Mouse (Mus musculus) thymus, adult 2 months (tissue): Measurements from ENCODE around the gene Gm826. TPM values are rescaled to one million over a fixed set of nuclear protein-coding genes. Genes with fewer than 3 reads are reported as not detected.

ENCODE experiments used
- DNase-seq: peaks from one replicate; pipeline ENCODE4 v3.0.0; 2021
- H3K27ac ChIP-seq: fragments of 200-500 bp; 2 replicates; pipeline ENCODE4 v1.5.1; 2012; ENCODE audit warnings: low read length, control low read depth; ENCODE audit not compliant: control insufficient read depth, insufficient read depth
- H3K27me3 ChIP-seq: fragments of 200-500 bp; 2 replicates; pipeline ENCODE4 v1.6.1; 2012; ENCODE audit warnings: mild to moderate bottlenecking, low read length, moderate library complexity, mixed read lengths; ENCODE audit not compliant: control insufficient read depth, insufficient read depth
- H3K36me3 ChIP-seq: fragments of 200-500 bp; 2 replicates; pipeline ENCODE4 v1.6.1; 2012; ENCODE audit warnings: mild to moderate bottlenecking, low read length, moderate library complexity; ENCODE audit not compliant: control insufficient read depth, insufficient read depth
- H3K4me1 ChIP-seq: fragments of 200-500 bp; replicated peaks from 2 replicates; pipeline ENCODE4 v1.6.1; 2012; ENCODE audit warnings: low read length; ENCODE audit not compliant: control insufficient read depth, insufficient read depth
- H3K4me3 ChIP-seq: fragments of 200-500 bp; 2 replicates; pipeline ENCODE4 v1.5.1; 2012; ENCODE audit warnings: mild to moderate bottlenecking, low read length, control low read depth, moderate library complexity; ENCODE audit not compliant: control insufficient read depth, insufficient read depth
- CTCF ChIP-seq: fragments of 200-500 bp; IDR thresholded peaks from 2 replicates; pipeline ENCODE4 v1.5.1; 2012; ENCODE audit warnings: mild to moderate bottlenecking, control low read depth, low read length, moderate library complexity, borderline replicate concordance; ENCODE audit not compliant: control insufficient read depth, poor library complexity, insufficient read depth; ENCODE audit errors: extremely low read depth
- POLR2A ChIP-seq: fragments of 200-500 bp; IDR thresholded peaks from 2 replicates; pipeline ENCODE4 v1.6.1; 2012; ENCODE audit warnings: mild to moderate bottlenecking, low read length, control low read depth, moderate library complexity; ENCODE audit not compliant: control insufficient read depth, poor library complexity, insufficient read depth; ENCODE audit errors: extremely low read depth
- WGBS: fragments of 180-500 bp; shearing (Covaris S2); methylation state at CpG from one replicate; pipeline ENCODE4 v1.1.7; 2018; 5-methylcytosine and 5-hydroxymethylcytosine counted together
- polyA plus RNA-seq: library from polyadenylated mRNA; depleted of rRNA; stranded (reverse); fragments of >200 nt; gene quantifications from 2 replicates; pipeline ENCODE4 v1.2.3, GENCODE M21; 2012

Gene Gm826
- polyA plus RNA-seq, 1 experiment = 0.44 TPM

DNA sequence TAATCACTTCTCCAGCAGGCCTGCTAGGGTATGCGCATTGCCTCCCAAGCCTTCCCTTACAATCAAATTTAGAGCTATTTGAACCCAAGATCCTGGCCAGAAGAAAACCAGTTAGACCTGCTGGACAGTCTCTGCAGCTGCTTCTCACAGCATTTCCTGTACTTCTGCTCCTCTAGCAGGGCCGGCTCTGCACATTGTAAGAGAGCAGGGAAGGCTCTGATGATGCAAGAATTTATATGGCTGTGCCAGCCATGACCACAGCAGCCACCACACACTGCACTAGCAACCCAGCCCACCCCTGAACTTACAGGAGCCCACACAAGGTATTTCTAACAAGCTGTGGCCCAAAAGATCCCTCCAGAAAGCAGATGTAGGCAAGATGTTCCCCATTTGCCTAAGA lies 19.6 kb upstream of the Gm826 start:
- H3K27me3 ChIP-seq = peaks cover 1% of the 10 kb centered on the region; the same call in 1 of the 2 replicates
- no peak overlapping the region for H3K4me3 ChIP-seq
- H3K27ac ChIP-seq = no peak overlapping the region
- 49% methylated on average over 2 of the region's 2 CpGs for WGBS
- no peaks in the 10 kb centered on the region for H3K4me1 ChIP-seq
- TF ChIP-seq POLR2A = no peak
- DNase-seq = no peak
- H3K36me3 ChIP-seq = no peaks in the 10 kb centered on the region

DNA sequence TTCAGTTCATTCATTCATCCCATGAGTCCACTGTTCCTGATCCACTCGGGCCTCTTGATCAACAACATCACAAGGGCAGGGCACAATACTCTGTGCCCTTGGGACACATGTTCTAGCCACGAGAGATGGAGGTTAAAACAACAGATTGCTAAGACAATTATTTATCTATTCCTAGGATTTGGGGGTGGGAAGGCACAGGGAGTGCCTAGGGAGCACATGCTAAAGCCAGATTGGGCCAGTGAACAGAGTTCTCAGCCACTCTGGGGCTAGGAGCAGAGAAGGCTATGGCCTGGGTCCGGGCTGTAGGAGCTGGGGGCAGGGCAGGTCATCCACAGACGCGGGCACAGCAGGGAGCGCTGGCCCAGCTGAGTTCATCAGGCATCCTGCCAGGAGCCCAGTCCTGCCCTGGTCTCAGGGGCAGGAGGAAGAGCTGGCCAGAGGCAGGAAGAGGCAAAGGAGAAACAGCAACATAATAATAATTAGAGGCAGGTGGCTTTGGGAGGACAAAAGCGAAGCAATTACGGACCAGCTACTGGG lies 17.1 kb upstream of the Gm826 start:
- 79% methylated on average over 8 of the region's 8 CpGs for WGBS
- TF ChIP-seq CTCF = no peak
- TF ChIP-seq POLR2A = no peak
- H3K4me3 ChIP-seq = no peak overlapping the region
- no peak for DNase-seq
- no peak overlapping the region for H3K27ac ChIP-seq
- H3K27me3 ChIP-seq = no peaks in the 10 kb centered on the region
- H3K4me1 ChIP-seq = no peaks in the 10 kb centered on the region
- H3K36me3 ChIP-seq = no peaks in the 10 kb centered on the region

DNA sequence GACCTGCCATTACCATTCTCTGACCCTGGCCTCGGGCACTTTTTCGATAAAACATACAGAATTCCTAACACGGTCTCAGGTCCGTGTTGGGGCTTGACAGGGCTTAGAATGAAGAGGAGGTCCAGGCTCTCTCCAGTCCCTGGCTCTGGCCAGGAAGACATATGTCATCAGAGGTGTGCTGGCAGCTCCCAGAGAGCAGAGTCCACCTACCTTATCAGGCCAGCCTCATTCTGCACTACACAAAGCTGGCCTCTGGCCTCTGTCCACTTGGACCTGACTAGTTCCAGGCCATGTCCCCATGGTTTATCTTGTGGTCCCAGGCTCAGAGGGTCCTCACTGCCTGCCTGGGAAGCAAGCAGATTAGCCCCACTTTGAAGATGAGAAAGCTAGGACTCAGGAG lies 15.6 kb upstream of the Gm826 start:
- no peaks in the 10 kb centered on the region for H3K36me3 ChIP-seq
- no peak for DNase-seq
- H3K4me1 ChIP-seq = no peaks in the 10 kb centered on the region
- H3K27me3 ChIP-seq = no peaks in the 10 kb centered on the region
- no peak overlapping the region for H3K4me3 ChIP-seq
- no peak overlapping the region for H3K27ac ChIP-seq
- TF ChIP-seq CTCF (no peak), POLR2A (no peak)
- 95% methylated on average over 4 of the region's 4 CpGs for WGBS

DNA sequence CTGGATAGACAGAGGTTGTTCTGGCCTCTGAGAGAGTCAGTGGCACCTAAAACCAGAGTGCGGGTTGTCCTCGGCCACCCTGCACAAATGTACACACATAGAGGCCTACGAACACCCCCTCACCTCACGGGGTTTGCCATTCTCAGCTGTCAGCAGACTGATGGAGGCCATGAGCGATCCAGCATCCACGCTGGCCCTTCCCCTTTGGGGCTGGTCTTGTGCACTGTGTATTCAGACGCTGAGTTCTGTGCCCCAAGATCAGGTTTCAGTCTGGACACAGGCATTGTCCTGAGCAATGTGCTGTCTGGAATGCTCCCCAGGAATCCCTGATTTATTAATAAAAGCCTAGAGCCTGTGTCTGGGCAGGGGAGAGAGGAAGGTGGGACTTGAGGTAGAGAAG lies 14.8 kb upstream of the Gm826 start:
- WGBS = 95% methylated on average over 7 of the region's 7 CpGs
- no peak overlapping the region for H3K4me3 ChIP-seq
- H3K4me1 ChIP-seq = 0 out of 2 replicates have a peak, but pooled peaks cover 2% of the 10 kb centered on the region
- no peak for DNase-seq
- H3K36me3 ChIP-seq = no peaks in the 10 kb centered on the region
- no peak overlapping the region for H3K27ac ChIP-seq
- no peaks in the 10 kb centered on the region for H3K27me3 ChIP-seq
- TF ChIP-seq POLR2A (no peak), CTCF (no peak)

DNA sequence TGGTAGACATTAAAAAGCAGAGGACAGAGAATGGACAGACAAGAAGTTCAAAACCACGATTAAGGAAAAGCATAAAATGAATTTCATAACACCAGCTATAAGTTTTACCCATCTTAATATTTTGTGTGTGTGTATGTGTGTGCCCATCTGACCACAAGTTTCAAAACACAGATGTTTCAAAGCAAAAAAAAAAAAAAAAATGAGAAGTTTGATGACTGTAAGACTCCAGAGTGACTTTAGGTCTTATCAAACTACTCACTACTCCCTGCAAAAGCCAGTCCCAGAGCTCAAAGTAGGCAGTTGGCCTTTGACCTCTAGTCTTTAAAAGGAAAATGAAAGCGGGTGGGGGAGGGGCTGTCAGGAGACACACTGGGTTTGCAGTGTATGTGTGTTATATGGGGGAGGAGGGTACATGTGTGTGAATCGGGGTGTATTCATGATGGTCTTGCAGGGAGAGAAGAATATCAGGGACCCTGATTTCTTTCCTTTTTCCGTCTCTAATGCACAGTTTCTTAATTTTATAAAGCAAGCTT lies 14.2 kb upstream of the Gm826 start:
- 74% methylated on average over 4 of the region's 4 CpGs for WGBS
- 0 out of 2 replicates have a peak, but pooled peaks cover 3% of the 10 kb centered on the region for H3K4me1 ChIP-seq
- H3K27me3 ChIP-seq = no peaks in the 10 kb centered on the region
- H3K36me3 ChIP-seq = no peaks in the 10 kb centered on the region
- H3K27ac ChIP-seq = no peak overlapping the region
- no peak for TF ChIP-seq POLR2A
- TF ChIP-seq CTCF = no peak
- no peak overlapping the region for H3K4me3 ChIP-seq
- no peak for DNase-seq

DNA sequence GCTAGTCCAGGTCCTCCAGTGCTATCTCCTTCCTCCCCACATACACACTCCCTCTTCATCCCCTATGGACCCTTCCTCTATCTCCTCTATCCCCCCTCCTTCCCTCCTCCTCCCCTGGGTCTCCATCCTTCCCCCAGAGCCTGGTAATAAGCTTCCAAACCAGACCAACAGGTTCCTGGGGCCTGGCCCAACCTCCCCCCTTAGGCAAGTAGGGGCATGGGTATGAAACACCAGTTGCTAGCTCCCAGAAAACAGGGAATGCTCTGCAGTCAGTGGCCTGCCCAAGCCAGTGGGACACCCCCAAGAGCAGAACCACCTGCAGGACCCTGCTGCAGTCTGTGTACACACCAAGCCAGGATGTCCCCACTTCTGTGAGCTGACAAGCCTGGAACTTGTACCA lies 11.7 kb upstream of the Gm826 start:
- TF ChIP-seq POLR2A (no peak), CTCF (no peak)
- Histone ChIP-seq H3K27ac (no peak overlapping the region), H3K4me3 (no peak overlapping the region), H3K4me1 (0 out of 2 replicates have a peak, but pooled peaks cover 3% of the 10 kb centered on the region), H3K27me3 (no peaks in the 10 kb centered on the region), H3K36me3 (no peaks in the 10 kb centered on the region)
- no peak for DNase-seq

DNA sequence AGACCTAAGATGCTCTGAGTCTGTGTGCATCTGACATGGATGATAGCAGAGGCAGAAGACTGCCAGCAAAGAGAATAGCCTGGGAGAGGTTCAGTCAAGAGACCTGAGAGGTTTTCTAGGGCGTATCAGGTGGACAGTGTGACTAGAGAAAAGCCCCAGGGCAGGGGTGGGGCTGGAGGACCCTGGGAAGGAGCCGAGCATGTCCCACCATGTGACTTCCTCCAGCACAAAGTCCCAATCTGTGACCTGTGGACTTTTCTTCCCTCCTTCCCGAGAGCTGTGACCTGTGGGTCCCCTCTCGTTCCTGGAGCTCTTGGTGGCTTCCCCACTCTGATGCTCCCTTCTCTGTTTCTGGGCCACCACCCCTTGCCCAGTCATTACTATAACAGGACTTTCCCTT lies 6.2 kb upstream of the Gm826 start:
- H3K4me1 ChIP-seq = peaks cover 11% of the 10 kb centered on the region
- no peak overlapping the region for H3K27ac ChIP-seq
- no peak overlapping the region for H3K4me3 ChIP-seq
- H3K27me3 ChIP-seq = no peaks in the 10 kb centered on the region
- TF ChIP-seq POLR2A = no peak
- no peak for TF ChIP-seq CTCF
- H3K36me3 ChIP-seq = no peaks in the 10 kb centered on the region
- WGBS = 72% methylated on average over 4 of the region's 4 CpGs
- DNase-seq = no peak
